Mouse (Mus musculus): ENCODE data around the gene Gm42688. TPM values are rescaled to one million over a fixed set of nuclear protein-coding genes. Genes with fewer than 3 reads are reported as not detected.

Gm42688 gene
- total RNA-seq, 2 experiments from 2014 or later, result 1.0 to 1.2 TPM

DNA sequence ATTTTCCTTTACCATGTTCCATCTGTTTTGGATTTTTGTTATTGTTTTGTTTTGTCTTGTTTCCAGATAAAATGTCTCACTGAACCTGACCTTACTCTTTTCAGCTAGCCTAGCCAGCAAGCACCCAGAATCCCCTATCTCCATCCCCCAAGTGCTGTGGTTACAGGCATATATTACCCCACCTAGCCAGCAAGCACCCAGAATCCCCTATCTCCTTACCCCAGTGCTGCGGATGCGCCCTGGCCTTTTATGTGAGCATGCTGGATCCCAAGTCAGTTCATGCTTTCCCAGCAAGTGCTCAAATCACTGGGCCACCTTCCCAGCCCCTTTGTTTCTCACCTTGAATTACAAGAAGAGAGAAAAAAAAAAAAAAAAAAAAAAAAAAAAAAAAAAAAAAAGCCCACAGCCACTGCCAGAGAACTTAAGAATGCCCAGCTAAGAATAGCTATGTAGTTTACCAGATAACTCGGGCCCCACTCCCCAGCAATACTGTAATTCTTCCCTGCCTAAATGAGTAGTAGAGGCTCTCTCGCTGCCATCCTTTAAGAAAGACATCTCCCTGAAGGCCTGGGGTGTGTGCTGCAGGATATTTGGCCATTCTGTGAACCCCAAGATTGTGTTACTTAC, 10.2 kb downstream of the Gm42688 start:
- no peak overlapping the region for H3K27ac ChIP-seq
- peak; percentile 8 for DNase-seq
- intact Hi-C loops (cut with DNase I), result no loop called here

DNA sequence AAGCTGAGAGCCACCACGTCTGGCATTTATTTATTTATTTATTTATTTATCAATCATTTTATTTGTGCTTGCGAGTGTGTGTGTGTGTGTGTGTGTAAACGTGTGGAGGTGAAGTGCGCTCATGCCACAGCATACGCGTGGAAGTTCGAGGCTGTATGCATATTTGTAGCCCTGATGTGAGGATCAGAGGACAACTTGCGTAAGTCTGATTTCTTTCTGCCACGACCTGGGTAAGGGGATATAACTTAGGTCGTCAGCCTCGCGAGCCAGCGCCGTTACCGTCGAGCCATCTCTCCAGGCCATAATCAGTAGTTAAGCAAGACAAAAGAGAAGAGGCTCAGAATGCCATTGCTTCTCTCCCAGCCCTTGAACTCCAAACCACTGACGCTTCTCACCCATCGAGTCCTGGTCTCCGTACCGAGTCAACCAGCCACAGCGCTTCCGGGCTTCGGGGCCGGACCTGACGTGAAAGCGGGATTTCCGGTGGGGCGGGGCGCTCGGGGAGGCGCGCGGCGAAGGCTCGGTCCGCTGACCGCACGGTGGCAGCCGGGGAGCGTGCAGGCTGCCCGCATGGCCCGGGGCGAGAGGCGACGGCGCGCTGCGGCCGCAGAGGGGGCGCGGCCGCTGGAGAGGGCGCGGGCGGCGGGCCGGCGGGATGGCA, 13.7 kb downstream of the Gm42688 start, which contains the start of gene Mogs:
Gene Mogs, plus strand, starts transcription at position 486 of the 661 bp plus-strand sequence.
- Histone ChIP-seq H3K4me3 (peak within 1 kb of the TSS; percentile 87), H3K27ac (peak within 1 kb of the TSS; percentile 94)
- intact Hi-C loops (cut with DNase I), result no loop called here
- TF ChIP-seq CTCF (IDR thresholded peaks at IDR 0.05), result peak; percentile 69
- DNase-seq, result peak; percentile 97

More for the DNA sequence above, 10.2 kb downstream of the Gm42688 start:
- no peak for TF ChIP-seq CTCF (IDR thresholded peaks at IDR 0.05)
- H3K4me3 ChIP-seq, result no peak overlapping the region

DNA sequence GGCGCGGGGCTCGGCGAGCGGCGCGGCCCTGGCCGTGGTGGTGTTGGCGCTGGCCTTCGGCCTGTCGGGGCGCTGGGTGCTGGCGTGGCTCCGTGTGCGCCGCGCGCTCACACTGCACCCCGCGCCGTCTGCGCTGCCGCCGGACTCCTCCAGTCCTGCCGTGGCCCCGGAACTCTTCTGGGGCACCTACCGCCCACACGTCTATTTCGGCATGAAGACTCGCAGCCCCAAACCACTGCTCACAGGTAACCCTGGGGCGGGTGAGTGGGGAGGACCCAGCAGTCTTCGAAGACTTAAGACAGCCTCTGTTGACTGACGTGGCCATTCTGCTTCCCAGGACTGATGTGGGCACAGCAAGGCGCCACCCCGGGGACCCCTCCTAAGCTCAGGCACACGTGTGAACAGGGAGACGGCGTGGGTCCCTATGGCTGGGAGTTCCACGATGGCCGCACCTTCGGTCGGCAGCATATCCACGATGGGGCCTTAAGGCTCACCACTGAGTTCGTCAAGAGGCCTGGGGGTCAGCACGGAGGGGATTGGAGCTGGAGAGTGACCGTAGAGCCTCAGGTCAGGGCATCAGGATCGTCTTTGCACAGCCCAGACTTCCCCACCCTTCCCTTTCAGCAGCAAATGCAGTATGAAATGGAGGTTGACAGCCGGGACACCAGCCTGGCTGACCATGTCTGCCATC, 14.4 kb downstream of the Gm42688 start:
- intact Hi-C loops (cut with DNase I), result no loop called here
- Histone ChIP-seq H3K4me3 (peak overlapping the region; percentile 87), H3K27ac (peak overlapping the region; percentile 94)
- TF ChIP-seq CTCF (IDR thresholded peaks at IDR 0.05), result no peak
- no peak for DNase-seq

DNA sequence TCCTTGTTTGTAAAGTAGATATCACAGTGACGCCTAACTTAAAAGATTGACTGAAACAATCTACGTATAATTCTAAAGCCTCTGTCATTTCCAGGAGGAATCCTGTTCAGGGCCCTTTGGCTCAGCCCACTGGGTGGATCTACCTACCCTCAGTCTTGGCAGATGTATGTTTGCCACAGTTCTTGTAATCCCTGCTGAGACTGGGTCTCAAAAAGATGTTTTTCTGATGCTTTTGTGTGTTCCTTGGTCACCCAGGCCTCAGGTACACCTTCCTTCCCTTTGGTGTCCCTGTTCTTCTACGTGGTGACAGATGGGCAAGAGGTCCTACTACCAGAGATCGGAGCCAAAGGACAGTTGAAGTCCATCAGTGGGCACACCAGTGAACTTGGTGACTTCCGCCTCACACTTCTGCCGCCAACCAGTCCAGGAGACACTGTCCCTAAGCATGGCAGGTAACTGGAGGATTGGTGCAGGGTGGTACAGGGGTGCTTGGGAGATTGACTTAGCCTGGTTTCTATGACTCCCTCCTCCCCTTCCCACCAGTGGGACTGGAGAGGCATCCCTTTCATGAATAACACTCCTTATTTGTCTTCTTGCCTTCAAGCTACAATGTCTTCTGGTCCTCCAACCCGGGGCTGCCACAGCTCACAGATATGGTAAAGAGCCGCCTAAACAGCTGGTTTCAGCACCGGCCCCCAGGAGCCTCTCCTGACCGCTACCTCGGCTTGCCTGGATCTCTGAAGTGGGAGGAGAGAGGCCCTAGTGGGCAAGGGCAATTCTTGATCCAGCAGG, 15.2 kb downstream of the Gm42688 start:
- Histone ChIP-seq H3K27ac (0 out of 2 replicates have a peak overlapping the region, but pooled peaks have one; percentile 94), H3K4me3 (peak overlapping the region; percentile 87)
- no peak for TF ChIP-seq CTCF (IDR thresholded peaks at IDR 0.05)
- intact Hi-C loops (cut with DNase I), result no loop called here
- peak; percentile 6 for DNase-seq

DNA sequence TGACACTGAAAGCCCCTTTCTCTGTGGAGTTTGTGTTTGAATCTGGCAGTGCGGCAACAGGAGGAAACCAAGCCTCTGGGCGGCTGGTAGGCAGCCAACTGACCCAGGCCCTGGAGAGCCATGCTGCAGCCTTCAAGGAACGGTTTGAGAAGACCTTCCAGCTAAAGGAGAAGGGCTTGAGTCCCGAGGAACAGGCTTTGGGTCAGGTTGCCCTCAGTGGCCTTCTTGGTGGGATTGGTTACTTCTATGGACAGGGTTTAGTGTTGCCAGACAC, 15.7 kb downstream of the Gm42688 start:
- peak; percentile 24 for DNase-seq
- TF ChIP-seq CTCF (IDR thresholded peaks at IDR 0.05), result no peak
- no peak overlapping the region for H3K4me3 ChIP-seq
- no peak overlapping the region for H3K27ac ChIP-seq
- intact Hi-C loops (cut with DNase I), result no loop called here

DNA sequence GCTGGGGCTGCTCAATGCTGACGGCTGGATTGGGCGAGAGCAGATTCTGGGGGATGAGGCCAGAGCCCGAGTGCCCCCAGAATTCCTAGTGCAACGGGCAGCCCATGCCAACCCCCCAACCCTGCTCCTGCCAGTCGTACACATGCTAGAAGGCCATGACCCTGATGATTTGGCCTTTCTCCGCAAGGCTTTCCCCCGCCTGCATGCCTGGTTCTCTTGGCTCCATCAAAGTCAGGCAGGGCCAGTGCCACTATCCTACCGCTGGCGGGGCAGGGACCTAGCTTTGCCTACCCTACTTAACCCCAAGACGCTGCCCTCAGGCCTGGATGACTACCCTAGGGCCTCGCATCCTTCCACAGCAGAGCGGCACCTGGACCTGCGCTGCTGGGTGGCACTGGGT, 16.2 kb downstream of the Gm42688 start:
- no peak overlapping the region for H3K27ac ChIP-seq
- no peak for TF ChIP-seq CTCF (IDR thresholded peaks at IDR 0.05)
- intact Hi-C loops (cut with DNase I), result loop anchor here (2.0 kb wide), 1 partner anchor 39 kb away; the partner anchor contains the start of genes 1700003E16Rik and Wdr54
- no peak overlapping the region for H3K4me3 ChIP-seq
- no peak for DNase-seq

DNA sequence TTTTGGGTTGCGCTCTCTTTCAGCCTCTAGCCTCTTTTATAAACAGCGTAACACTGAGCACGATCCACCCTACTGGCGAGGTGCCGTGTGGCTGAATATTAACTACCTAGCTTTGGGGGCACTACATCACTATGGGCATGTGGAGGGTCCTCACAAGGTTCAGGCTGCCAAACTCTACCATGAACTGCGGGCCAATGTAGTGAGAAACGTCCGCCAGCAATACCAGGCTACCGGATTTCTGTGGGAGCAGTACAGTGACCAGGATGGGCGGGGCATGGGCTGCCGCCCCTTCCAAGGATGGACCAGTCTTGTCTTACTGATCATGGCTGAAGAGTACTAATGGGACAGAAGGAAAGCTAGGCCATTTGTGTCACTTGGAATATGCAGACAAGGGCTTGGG, 17.0 kb downstream of the Gm42688 start:
- TF ChIP-seq CTCF (IDR thresholded peaks at IDR 0.05), result no peak
- no peak overlapping the region for H3K27ac ChIP-seq
- intact Hi-C loops (cut with DNase I), result loop anchor here (2.0 kb wide), 1 partner anchor 38 kb away; the partner anchor contains the start of genes 1700003E16Rik and Wdr54
- no peak overlapping the region for H3K4me3 ChIP-seq
- DNase-seq, result peak; percentile 14

DNA sequence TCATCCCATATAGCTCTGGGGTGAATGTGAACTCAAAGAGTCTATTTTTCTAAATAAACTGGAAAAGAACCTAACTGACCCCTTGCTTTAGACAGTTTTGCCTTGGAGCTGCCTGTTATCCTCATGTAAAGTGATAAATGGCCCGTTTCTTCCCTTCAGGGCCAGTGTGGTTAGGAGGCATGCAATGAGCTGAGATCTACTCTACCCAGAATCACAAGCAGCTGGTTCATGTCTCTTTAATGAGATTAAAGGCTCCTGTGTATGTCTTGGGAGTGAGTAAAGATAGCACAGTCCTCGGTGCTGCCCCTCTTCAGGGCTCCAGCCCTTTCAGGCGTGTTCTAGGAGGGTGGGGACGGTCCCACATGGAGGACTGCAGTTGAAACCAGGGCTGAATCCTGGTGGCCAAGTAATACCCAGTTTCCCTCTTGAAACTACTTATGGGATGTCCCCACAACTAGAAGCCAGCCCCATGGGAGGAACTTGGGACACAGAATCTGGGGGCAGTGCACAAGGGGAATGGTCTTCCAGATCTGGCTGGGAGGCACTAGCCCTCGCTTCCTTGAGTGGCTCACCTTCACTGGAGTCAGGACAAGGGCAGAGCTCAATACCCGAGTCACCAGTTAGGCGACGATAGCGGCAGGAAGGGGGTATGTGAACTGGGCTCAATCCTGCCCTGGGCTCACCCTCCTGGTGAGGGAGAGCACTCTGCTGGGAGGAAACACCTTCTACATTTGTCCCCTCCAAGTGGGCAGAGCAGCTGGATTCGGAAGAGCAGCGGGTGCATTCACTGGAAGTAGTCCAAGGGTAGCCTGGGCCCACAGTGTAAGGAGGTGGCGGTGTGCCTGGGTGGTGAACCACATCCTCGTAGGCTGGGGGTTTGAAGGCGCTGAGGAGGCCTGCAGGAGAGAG, 17.7 kb downstream of the Gm42688 start:
- no peak overlapping the region for H3K4me3 ChIP-seq
- peak; percentile 28 for DNase-seq
- TF ChIP-seq CTCF (IDR thresholded peaks at IDR 0.05), result no peak
- H3K27ac ChIP-seq, result no peak overlapping the region
- intact Hi-C loops (cut with DNase I), result loop anchor here (2.0 kb wide), 1 partner anchor 38 kb away; the partner anchor contains the start of genes 1700003E16Rik and Wdr54

DNA sequence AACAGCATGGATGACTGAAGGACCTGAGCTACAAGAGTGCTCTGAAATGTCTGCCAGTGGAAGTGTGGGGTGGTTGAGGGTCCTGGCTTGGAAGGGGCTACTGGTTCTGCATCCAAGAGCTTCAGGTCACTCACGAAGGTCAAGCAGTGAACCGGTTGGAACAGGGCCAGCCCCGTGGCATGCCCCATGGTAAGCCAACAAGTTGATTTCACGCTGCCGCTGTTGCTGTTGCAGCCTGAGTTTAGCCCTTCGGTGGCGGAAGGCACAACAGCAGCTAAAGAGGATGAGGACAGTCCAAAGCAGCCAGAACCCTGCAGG, 18.3 kb downstream of the Gm42688 start:
- DNase-seq, result no peak
- H3K27ac ChIP-seq, result no peak overlapping the region
- intact Hi-C loops (cut with DNase I), result loop anchor here (2.0 kb wide), 1 partner anchor 37 kb away; the partner anchor contains the start of genes 1700003E16Rik and Wdr54
- no peak for TF ChIP-seq CTCF (IDR thresholded peaks at IDR 0.05)
- H3K4me3 ChIP-seq, result no peak overlapping the region

DNA sequence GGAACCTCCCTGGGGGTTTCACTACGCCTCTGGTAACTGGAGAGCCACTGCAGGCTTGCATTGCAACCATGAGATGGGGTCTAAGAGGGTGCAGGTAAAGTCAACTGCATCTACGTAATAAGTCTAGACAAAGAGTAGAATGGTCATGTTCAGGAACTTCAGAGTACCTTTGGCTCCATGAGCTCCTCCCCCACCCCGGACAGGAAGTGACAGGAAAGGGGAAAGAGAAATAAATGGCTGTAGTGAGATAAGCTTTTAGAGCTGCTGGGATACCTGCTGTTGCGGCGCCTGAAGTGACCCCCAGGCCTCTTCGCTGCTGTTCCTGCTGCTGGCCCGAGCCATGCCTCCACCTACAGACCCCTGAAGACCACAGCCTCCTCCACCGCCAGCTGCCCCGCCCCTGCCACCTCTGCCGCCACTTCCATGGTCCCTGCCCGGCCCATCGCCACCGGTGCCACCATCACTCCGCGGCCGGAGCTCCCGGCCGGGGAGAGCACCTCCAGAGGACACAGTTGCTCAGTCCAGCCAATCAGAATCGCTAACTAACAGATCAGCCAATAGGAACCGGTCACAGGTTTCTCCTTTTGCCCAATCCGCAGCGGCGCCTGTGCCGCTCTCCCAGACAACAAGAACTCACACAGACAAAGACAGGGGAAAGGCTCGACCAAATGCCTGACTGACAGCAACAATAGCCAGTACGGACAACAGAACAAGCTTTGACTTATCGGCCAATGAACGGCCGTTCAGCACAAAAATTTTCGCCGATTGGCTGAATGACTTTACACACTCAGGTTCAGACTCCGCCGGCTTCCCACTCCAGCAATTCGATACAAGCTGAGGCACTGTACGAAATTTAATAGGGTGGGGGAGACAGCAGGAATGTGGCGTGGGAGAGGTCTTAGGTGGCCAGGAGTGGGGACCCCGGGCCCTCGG, 19.8 kb downstream of the Gm42688 start, which contains the start of gene Wbp1:
Gene Wbp1, minus strand, starts transcription at position 630 of the 933 bp plus-strand sequence.
- H3K4me3 ChIP-seq, result peak within 1 kb of the TSS; percentile 89
- peak within 1 kb of the TSS; percentile 87 for H3K27ac ChIP-seq
- DNase-seq, result peak; percentile 94
- TF ChIP-seq CTCF (IDR thresholded peaks at IDR 0.05), result peak; percentile 12; the same call in 1 of the 2 replicates
- intact Hi-C loops (cut with DNase I), result no loop called here
